Mouse (Mus musculus): ENCODE data around the gene Luzp2. TPM values are rescaled to one million over a fixed set of nuclear protein-coding genes. Genes with fewer than 3 reads are reported as not detected.

Gene Luzp2
- under 1 TPM; 0.21 to 0.26 TPM for total RNA-seq (2023)

DNA sequence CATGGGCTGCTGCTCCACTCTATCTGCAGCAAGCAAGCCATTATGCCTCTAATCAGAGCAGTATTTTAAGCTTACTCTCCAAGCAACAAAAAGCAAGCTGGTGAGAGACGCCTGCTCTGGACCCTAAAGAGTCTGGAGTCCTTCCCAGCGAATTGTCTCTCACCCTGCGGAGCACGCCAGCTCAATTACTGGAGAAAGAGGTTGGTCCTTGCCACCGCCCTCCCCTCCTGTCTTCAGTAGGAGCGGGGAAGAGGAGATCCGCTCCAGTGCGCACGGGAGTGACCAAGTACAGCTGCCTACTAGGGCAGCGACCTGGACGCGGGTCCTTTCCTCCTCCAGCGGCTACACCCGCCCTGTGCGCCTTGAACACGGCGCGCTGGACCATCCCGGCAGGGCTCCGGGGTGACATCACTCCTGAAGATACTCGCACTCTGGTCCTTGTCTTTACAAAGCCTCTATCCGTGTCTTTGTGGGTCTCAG, at the start of gene Luzp2:
TSS of gene Luzp2 (plus strand) at position 127 of the 480 bp plus-strand sequence.

